Mouse (Mus musculus) liver, embryonic 16.5 days (tissue): ENCODE data around the gene Gm5868. TPM values are rescaled to one million over a fixed set of nuclear protein-coding genes. Genes with fewer than 3 reads are reported as not detected.
"Not testable (repeated sequence)": the region's sequence is repeated elsewhere in the genome, so short reads cannot be mapped to it uniquely, and the experiment has no call there.

Source experiments
- ATAC-seq: fragments of 200-750 bp; cut with Nextera tagmentation; 2 replicates; pipeline ENCODE4 v1.8.0; 2017; ENCODE audit warnings: low read depth, mild to moderate bottlenecking, moderate number of reproducible peaks, moderate library complexity
- H3K27ac ChIP-seq: fragments of 300-500 bp; sonication (generic); 2 replicates; pipeline ENCODE4 v1.5.1; 2014; ENCODE audit warnings: mild to moderate bottlenecking, low read length
- H3K27me3 ChIP-seq: fragments of 300-500 bp; sonication (generic); 2 replicates; pipeline ENCODE4 v1.6.1; 2014; ENCODE audit warnings: low read depth, low read length, mixed read lengths; ENCODE audit not compliant: control insufficient read depth, insufficient read depth
- H3K36me3 ChIP-seq: fragments of 300-500 bp; sonication (generic); 2 replicates; pipeline ENCODE4 v1.6.1; 2014; ENCODE audit warnings: mild to moderate bottlenecking; ENCODE audit not compliant: control insufficient read depth, insufficient read depth
- H3K4me1 ChIP-seq: fragments of 300-500 bp; sonication (generic); 2 replicates; pipeline ENCODE4 v1.6.1; 2014; ENCODE audit warnings: low read depth, low read length, mixed read lengths; ENCODE audit not compliant: control insufficient read depth
- H3K4me2 ChIP-seq: fragments of 300-500 bp; sonication (generic); 2 replicates; pipeline ENCODE4 v1.6.1; 2014; ENCODE audit warnings: low read depth, low read length, mixed read lengths
- H3K4me3 ChIP-seq: fragments of 300-500 bp; sonication (generic); 2 replicates; pipeline ENCODE4 v1.5.1; 2014; ENCODE audit warnings: low read depth, mild to moderate bottlenecking, low read length
- H3K9ac ChIP-seq: fragments of 300-500 bp; sonication (generic); 2 replicates; pipeline ENCODE4 v1.6.1; 2014; ENCODE audit warnings: low read depth, low read length
- H3K9me3 ChIP-seq: fragments of 300-500 bp; sonication (generic); replicated peaks from 2 replicates; pipeline ENCODE4 v1.6.1; 2016; ENCODE audit warnings: low read length; ENCODE audit not compliant: control insufficient read depth
- WGBS: fragments of 180-500 bp; shearing (Covaris S2); extraction: QIAGEN DNeasy Blood & Tissue Kit; methylation state at CpG from one replicate; pipeline ENCODE4 v1.1.7; 2014; ENCODE audit not compliant: insufficient replicate concordance; 5-methylcytosine and 5-hydroxymethylcytosine counted together
- polyA plus RNA-seq: library from polyadenylated mRNA; unstranded; fragments of >200 nt; fragmentation: Nextera tagmentation; extraction: Ambion mirVana; gene quantifications from 2 replicates; pipeline ENCODE4 v1.2.1, GENCODE M21; 2015

Gene Gm5868
- polyA plus RNA-seq, 1 experiment from 2014 or later, result not detected

GRCm38 (mm10) chr5:72586667-72587191 is 622 bp downstream of the Gm5868 start:
- H3K4me3 ChIP-seq, ATAC-seq, H3K9ac ChIP-seq, H3K4me2 ChIP-seq, H3K4me1 ChIP-seq, H3K27ac ChIP-seq, H3K36me3 ChIP-seq, H3K9me3 ChIP-seq: not testable (repeated sequence)
- 41% methylated on average over 25 of the region's 25 CpGs for WGBS
- H3K27me3 ChIP-seq, result peaks cover 12% of the 10 kb centered on the region

- WGBS, result 29% methylated on average over 7 of the region's 7 CpGs
- not testable (repeated sequence) for H3K4me2 ChIP-seq, ATAC-seq, H3K27ac ChIP-seq, H3K9ac ChIP-seq, H3K4me1 ChIP-seq, H3K9me3 ChIP-seq, H3K36me3 ChIP-seq, H3K4me3 ChIP-seq
- H3K27me3 ChIP-seq, result peaks cover 15% of the 10 kb centered on the region
Observed at GRCm38 (mm10) chr5:72586122-72586521, 1.2 kb downstream of the Gm5868 start.

GRCm38 (mm10) chr5:72580970-72581332 is 6.4 kb downstream of the Gm5868 start, which contains the start of gene Zar1:
TSS of gene Zar1 (minus strand) at chr5:72581254.
- 5% methylated on average over 17 of the region's 21 CpGs for WGBS
- peak within 1 kb of the TSS; percentile 34 for H3K4me3 ChIP-seq
- not testable (repeated sequence) for H3K27ac ChIP-seq, ATAC-seq, H3K36me3 ChIP-seq, H3K4me1 ChIP-seq, H3K9ac ChIP-seq, H3K9me3 ChIP-seq
- H3K27me3 ChIP-seq, result peaks cover 19% of the 10 kb centered on the region
- H3K4me2 ChIP-seq, result peak within 1 kb of the TSS; percentile 42

GRCm38 (mm10) chr5:72580088-72580969 is 7.0 kb downstream of the Gm5868 start:
- peaks cover 19% of the 10 kb centered on the region for H3K27me3 ChIP-seq
- H3K9ac ChIP-seq, H3K36me3 ChIP-seq, H3K4me1 ChIP-seq, H3K9me3 ChIP-seq, ATAC-seq, H3K27ac ChIP-seq: not testable (repeated sequence)
- 6% methylated on average over 55 of the region's 73 CpGs for WGBS
- H3K4me3 ChIP-seq, result peak overlapping the region; percentile 34
- peak overlapping the region; percentile 42 for H3K4me2 ChIP-seq

- not testable (repeated sequence) for ATAC-seq, H3K27ac ChIP-seq, H3K4me3 ChIP-seq, H3K4me1 ChIP-seq, H3K36me3 ChIP-seq, H3K9me3 ChIP-seq, H3K4me2 ChIP-seq, H3K9ac ChIP-seq
- H3K27me3 ChIP-seq, result peaks cover 19% of the 10 kb centered on the region
- WGBS, result 54% methylated on average over 10 of the region's 10 CpGs
Observed at GRCm38 (mm10) chr5:72579599-72579998, 7.8 kb downstream of the Gm5868 start.

- H3K4me2 ChIP-seq, result no peak overlapping the region
- no peaks in the 10 kb centered on the region for H3K4me1 ChIP-seq
- no peaks in the 10 kb centered on the region for H3K36me3 ChIP-seq
- no peak for ATAC-seq
- H3K27ac ChIP-seq, result no peak overlapping the region
- H3K9me3 ChIP-seq, result no peaks in the 10 kb centered on the region
- H3K4me3 ChIP-seq, result no peak overlapping the region
- no peaks in the 10 kb centered on the region for H3K27me3 ChIP-seq
- WGBS, result 70% methylated on average over 5 of the region's 5 CpGs
- no peak overlapping the region for H3K9ac ChIP-seq
Observed at GRCm38 (mm10) chr5:72565621-72566020, 21.7 kb downstream of the Gm5868 start.

- not testable (repeated sequence) for ATAC-seq, H3K9ac ChIP-seq, H3K4me2 ChIP-seq, H3K27ac ChIP-seq, H3K27me3 ChIP-seq, H3K4me1 ChIP-seq, H3K9me3 ChIP-seq, H3K36me3 ChIP-seq, H3K4me3 ChIP-seq
- 48% methylated on average over 2 of the region's 2 CpGs for WGBS
Observed at GRCm38 (mm10) chr5:72563183-72563582, 24.2 kb downstream of the Gm5868 start.

- no peak overlapping the region for H3K27ac ChIP-seq
- no peak overlapping the region for H3K4me3 ChIP-seq
- H3K9ac ChIP-seq, result no peak overlapping the region
- no peak overlapping the region for H3K4me2 ChIP-seq
- H3K27me3 ChIP-seq, result no peaks in the 10 kb centered on the region
- H3K4me1 ChIP-seq, result peaks cover 9% of the 10 kb centered on the region
- WGBS, result 23% methylated on average over 3 of the region's 3 CpGs
- H3K36me3 ChIP-seq, result peaks cover 1% of the 10 kb centered on the region; the same call in 1 of the 2 replicates
- no peak for ATAC-seq
- H3K9me3 ChIP-seq, result no peaks in the 10 kb centered on the region
Observed at GRCm38 (mm10) chr5:72560976-72561628, 26.2 kb downstream of the Gm5868 start.
